Mouse (Mus musculus): ENCODE results near the gene Hs2st1.

- TF ChIP-seq GATA1 (IDR thresholded peaks at IDR 0.05; ENCODE audit: low read length) (no peak), TAL1 (IDR thresholded peaks at IDR 0.05; ENCODE audit: low read length) (no peak)
Observed at GRCm38 (mm10) chr3:144428514-144429431, 141.2 kb downstream of the Hs2st1 start.

Measured in erythroblast, embryonic 14.5 days (primary cell).